Mouse (Mus musculus): ENCODE data around the gene Scnn1a. TPM values are rescaled to one million over a fixed set of nuclear protein-coding genes. Genes with fewer than 3 reads are reported as not detected.

Gene Scnn1a
- polyA plus RNA-seq, 1 experiment from 2014 or later: 5.2 TPM

- no peak overlapping the region for H3K9ac ChIP-seq
- H3K27ac ChIP-seq: no peak overlapping the region
- 87% methylated on average over 5 of the region's 5 CpGs for WGBS
- no peaks in the 10 kb centered on the region for H3K9me3 ChIP-seq
- H3K4me1 ChIP-seq: no peaks in the 10 kb centered on the region
- H3K4me2 ChIP-seq: no peak overlapping the region
- no peak for ATAC-seq (ENCODE audit: insufficient number of reproducible peaks, low FRiP score, low TSS enrichment, low read depth)
- no peaks in the 10 kb centered on the region for H3K27me3 ChIP-seq
- H3K36me3 ChIP-seq: no peaks in the 10 kb centered on the region
- no peak overlapping the region for H3K4me3 ChIP-seq
Measured at GRCm38 (mm10) chr6:125389853-125390252, 69.4 kb downstream of the Scnn1a start.

Other genes starting within 250 kb of the Scnn1a start
- gene Chd4, start 224.7 kb upstream of the Scnn1a start, polyA plus RNA-seq (2015; fragmentation: Nextera tagmentation; extraction: Ambion mirVana): 66.7 TPM in 2 replicates
- gene Nop2, start 188.8 kb upstream of the Scnn1a start, polyA plus RNA-seq (2015; fragmentation: Nextera tagmentation; extraction: Ambion mirVana): 54.4 and 58.0 TPM in 2 replicates
- 26.6 and 46.8 TPM in 2 replicates for gene Iffo1, start 175.4 kb upstream of the Scnn1a start, polyA plus RNA-seq (2015; fragmentation: Nextera tagmentation; extraction: Ambion mirVana)
- 1,547 and 1,728 TPM in 2 replicates for gene Gapdh, start 154.2 kb upstream of the Scnn1a start, polyA plus RNA-seq (2015; fragmentation: Nextera tagmentation; extraction: Ambion mirVana)
- 86.4 and 87.0 TPM in 2 replicates for gene Ncapd2, start 129.0 kb upstream of the Scnn1a start, polyA plus RNA-seq (2015; fragmentation: Nextera tagmentation; extraction: Ambion mirVana)
- gene Mrpl51, start 128.9 kb upstream of the Scnn1a start, polyA plus RNA-seq (2015; fragmentation: Nextera tagmentation; extraction: Ambion mirVana): 210 and 220 TPM in 2 replicates
- 4.8 and 4.9 TPM in 2 replicates for gene Vamp1, start 105.1 kb upstream of the Scnn1a start, polyA plus RNA-seq (2015; fragmentation: Nextera tagmentation; extraction: Ambion mirVana)
- gene Tapbpl, start 88.8 kb upstream of the Scnn1a start, polyA plus RNA-seq (2015; fragmentation: Nextera tagmentation; extraction: Ambion mirVana): 4.9 and 5.7 TPM in 2 replicates
- 1.5 and 3.2 TPM in 2 replicates for gene Cd27, start 83.6 kb upstream of the Scnn1a start, polyA plus RNA-seq (2015; fragmentation: Nextera tagmentation; extraction: Ambion mirVana)
- 0.34 TPM in 1 of 2 replicates, not detected in the other for gene Tuba3a, start 34.6 kb upstream of the Scnn1a start, polyA plus RNA-seq (2015; fragmentation: Nextera tagmentation; extraction: Ambion mirVana)
- 47.0 and 50.5 TPM in 2 replicates for gene Ltbr, start 6.8 kb upstream of the Scnn1a start, polyA plus RNA-seq (2015; fragmentation: Nextera tagmentation; extraction: Ambion mirVana)
- gene Tnfrsf1a, start 28.7 kb downstream of the Scnn1a start, polyA plus RNA-seq (2015; fragmentation: Nextera tagmentation; extraction: Ambion mirVana): 95.6 and 98.8 TPM in 2 replicates
- 4.2 and 4.5 TPM in 2 replicates for gene Plekhg6, start 60.1 kb downstream of the Scnn1a start, polyA plus RNA-seq (2015; fragmentation: Nextera tagmentation; extraction: Ambion mirVana)
- gene Cd9, start 174.1 kb downstream of the Scnn1a start, polyA plus RNA-seq (2015; fragmentation: Nextera tagmentation; extraction: Ambion mirVana): 490 and 511 TPM in 2 replicates
- gene Vwf, start 226.1 kb downstream of the Scnn1a start, polyA plus RNA-seq (2015; fragmentation: Nextera tagmentation; extraction: Ambion mirVana): 7.9 and 11.3 TPM in 2 replicates